Mouse (Mus musculus) liver, embryonic 11.5 days (tissue): Measurements from ENCODE around the gene Pithd1. TPM values are rescaled to one million over a fixed set of nuclear protein-coding genes. Genes with fewer than 3 reads are reported as not detected.

Experiments
- ATAC-seq: fragments of 200-750 bp; cut with Nextera tagmentation; replicated peaks from 2 replicates; pipeline ENCODE4 v1.8.0; 2017; ENCODE audit warnings: moderate number of reproducible peaks, mild to moderate bottlenecking, moderate TSS enrichment, moderate library complexity; ENCODE audit not compliant: low FRiP score
- DNase-seq: peaks from one replicate; pipeline ENCODE4 v3.0.0-alpha.2; 2017; ENCODE audit warnings: low spot score
- H3K27ac ChIP-seq: fragments of 300-500 bp; sonication (generic); 2 replicates; pipeline ENCODE4 v1.5.1; 2014; ENCODE audit warnings: mild to moderate bottlenecking, low read depth, low read length, control low read depth
- H3K27me3 ChIP-seq: fragments of 300-500 bp; sonication (generic); replicated peaks from 2 replicates; pipeline ENCODE4 v1.6.1; 2014; ENCODE audit warnings: low read length, mixed read lengths; ENCODE audit not compliant: control insufficient read depth, insufficient read depth
- H3K36me3 ChIP-seq: fragments of 300-500 bp; sonication (generic); 2 replicates; pipeline ENCODE4 v1.6.1; 2014; ENCODE audit warnings: mild to moderate bottlenecking, low read length, moderate library complexity, mixed read lengths; ENCODE audit not compliant: control insufficient read depth, insufficient read depth
- H3K4me1 ChIP-seq: fragments of 300-500 bp; sonication (generic); replicated peaks from 2 replicates; pipeline ENCODE4 v1.6.1; 2014; ENCODE audit warnings: low read length, mixed read lengths; ENCODE audit not compliant: control insufficient read depth, insufficient read depth
- H3K4me2 ChIP-seq: fragments of 300-500 bp; sonication (generic); 2 replicates; pipeline ENCODE4 v1.6.1; 2014; ENCODE audit warnings: mild to moderate bottlenecking, control low read depth, moderate library complexity
- H3K4me3 ChIP-seq: fragments of 300-500 bp; sonication (generic); 2 replicates; pipeline ENCODE4 v1.5.1; 2014; ENCODE audit warnings: low read depth, low read length, control low read depth
- H3K9ac ChIP-seq: fragments of 300-500 bp; sonication (generic); 2 replicates; pipeline ENCODE4 v1.6.1; 2014; ENCODE audit warnings: low read depth, low read length, control low read depth
- H3K9me3 ChIP-seq: fragments of 300-500 bp; sonication (generic); 2 replicates; pipeline ENCODE4 v1.6.1; 2016; ENCODE audit warnings: low read length, inconsistent platforms, mixed read lengths; ENCODE audit not compliant: control insufficient read depth
- WGBS: fragments of 180-500 bp; shearing (Covaris S2); extraction: QIAGEN DNeasy Blood & Tissue Kit; methylation state at CpG from one replicate; pipeline ENCODE4 v1.1.7; 2014; 5-methylcytosine and 5-hydroxymethylcytosine counted together
- polyA plus RNA-seq: library from polyadenylated mRNA; unstranded; fragments of >200 nt; fragmentation: Nextera tagmentation; extraction: Ambion mirVana; gene quantifications from 2 replicates; pipeline ENCODE4 v1.2.1, GENCODE M21; 2014

Gene Pithd1
- polyA plus RNA-seq, 1 experiment from 2014 or later, result 96.9 TPM

DNA sequence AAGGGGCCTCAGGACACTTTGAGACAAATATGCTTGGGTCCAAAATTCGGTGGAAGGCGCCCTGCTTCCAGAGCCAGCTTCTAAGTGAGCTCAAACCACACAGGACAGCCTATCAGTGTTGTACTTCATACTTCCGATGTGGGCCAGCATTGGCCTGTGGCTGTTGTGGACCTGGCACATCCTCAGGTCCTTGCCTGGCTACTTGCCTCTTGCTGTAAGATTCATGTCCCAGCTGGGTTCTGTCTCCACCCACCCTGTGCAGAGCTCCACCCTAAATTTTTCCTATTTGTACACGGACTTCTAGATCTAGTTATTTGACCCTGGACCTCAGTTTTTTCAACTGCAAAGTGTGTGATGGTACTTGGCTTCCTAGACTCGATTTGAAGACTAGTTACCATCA, 51.6 kb downstream of the Pithd1 start:
- H3K9ac ChIP-seq, result peak overlapping the region; percentile 17; the same call in 1 of the 2 replicates
- ATAC-seq (0 out of 2 replicates have a peak, but pooled peaks have one; percentile 29), DNase-seq (no peak)
- H3K9me3 ChIP-seq, result no peaks in the 10 kb centered on the region
- H3K4me2 ChIP-seq, result peak overlapping the region; percentile 44
- peaks cover 31% of the 10 kb centered on the region for H3K4me1 ChIP-seq
- H3K36me3 ChIP-seq, result no peaks in the 10 kb centered on the region; the same call in 1 of the 2 replicates
- peak overlapping the region; percentile 67 for H3K27ac ChIP-seq
- H3K4me3 ChIP-seq, result no peak overlapping the region
- no peaks in the 10 kb centered on the region for H3K27me3 ChIP-seq
- WGBS, result 48% methylated on average over 5 of the region's 5 CpGs

DNA sequence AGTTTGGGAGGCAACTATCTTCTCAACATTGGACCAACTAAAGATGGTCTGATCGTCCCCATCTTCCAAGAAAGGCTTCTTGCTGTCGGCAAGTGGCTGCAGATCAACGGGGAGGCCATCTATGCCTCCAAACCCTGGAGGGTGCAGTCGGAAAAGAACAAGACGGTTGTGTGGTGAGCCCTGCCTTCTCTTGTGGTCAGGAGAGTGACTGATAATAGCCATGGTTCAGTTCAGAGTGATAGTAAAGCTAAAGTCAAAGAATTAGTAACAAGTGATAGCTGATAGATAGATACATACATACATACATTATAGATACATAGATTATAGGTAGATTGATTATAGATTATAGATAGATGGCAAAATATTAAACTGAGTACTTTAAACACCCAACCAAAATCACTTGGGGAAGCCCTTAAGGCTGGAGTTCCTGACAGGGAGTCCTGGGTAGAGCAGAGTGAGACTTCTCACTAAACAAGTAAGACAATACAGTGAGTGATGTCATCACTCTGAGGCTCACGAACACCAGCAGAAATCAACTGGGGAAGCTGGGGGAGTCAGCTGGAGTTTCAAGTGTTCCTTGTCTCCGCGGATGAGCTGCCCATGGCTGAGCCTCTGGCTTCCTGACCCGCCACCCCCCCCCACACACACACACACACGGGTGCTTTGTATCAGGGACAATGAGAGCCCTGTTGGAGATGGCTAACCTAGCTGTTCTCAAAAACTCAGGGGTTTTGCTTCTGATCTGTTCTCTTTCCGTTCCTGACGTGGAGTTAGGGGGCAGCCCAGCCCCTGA, 52.2 kb downstream of the Pithd1 start:
- WGBS, result 34% methylated on average over 12 of the region's 12 CpGs
- Histone ChIP-seq H3K9me3 (no peaks in the 10 kb centered on the region), H3K4me3 (no peak overlapping the region), H3K27ac (peak overlapping the region; percentile 75), H3K27me3 (no peaks in the 10 kb centered on the region), H3K4me1 (peaks cover 31% of the 10 kb centered on the region), H3K9ac (peak overlapping the region; percentile 17; the same call in 1 of the 2 replicates), H3K4me2 (peak overlapping the region; percentile 44), H3K36me3 (no peaks in the 10 kb centered on the region; the same call in 1 of the 2 replicates)
- DNase-seq (no peak), ATAC-seq (peak; percentile 74)

DNA sequence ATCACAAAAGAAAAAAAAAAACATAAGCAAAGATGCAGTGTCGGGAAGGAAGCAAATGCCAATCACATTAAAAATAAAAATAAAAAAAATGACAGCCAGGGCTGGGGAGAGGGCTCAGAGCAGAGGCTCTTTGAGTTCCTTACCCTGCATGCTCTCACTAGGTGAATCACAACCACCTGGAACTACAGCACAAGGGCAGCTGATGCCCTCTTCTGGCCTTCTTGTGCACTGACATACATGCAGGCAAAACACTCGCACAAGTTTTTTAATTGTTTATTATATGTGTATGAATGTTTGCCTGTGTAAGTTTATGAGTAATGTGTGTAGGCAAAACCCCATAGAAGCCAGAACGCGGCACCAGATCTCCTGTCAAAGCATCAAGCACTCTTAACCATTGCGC, 55.2 kb downstream of the Pithd1 start:
- WGBS, result 65% methylated on average over 5 of the region's 5 CpGs
- Histone ChIP-seq H3K36me3 (no peaks in the 10 kb centered on the region; the same call in 1 of the 2 replicates), H3K4me1 (peaks cover 28% of the 10 kb centered on the region), H3K4me3 (no peak overlapping the region), H3K27ac (no peak overlapping the region), H3K9me3 (no peaks in the 10 kb centered on the region), H3K27me3 (no peaks in the 10 kb centered on the region), H3K4me2 (no peak overlapping the region), H3K9ac (no peak overlapping the region)
- DNase-seq, result no peak
- ATAC-seq, result no peak

DNA sequence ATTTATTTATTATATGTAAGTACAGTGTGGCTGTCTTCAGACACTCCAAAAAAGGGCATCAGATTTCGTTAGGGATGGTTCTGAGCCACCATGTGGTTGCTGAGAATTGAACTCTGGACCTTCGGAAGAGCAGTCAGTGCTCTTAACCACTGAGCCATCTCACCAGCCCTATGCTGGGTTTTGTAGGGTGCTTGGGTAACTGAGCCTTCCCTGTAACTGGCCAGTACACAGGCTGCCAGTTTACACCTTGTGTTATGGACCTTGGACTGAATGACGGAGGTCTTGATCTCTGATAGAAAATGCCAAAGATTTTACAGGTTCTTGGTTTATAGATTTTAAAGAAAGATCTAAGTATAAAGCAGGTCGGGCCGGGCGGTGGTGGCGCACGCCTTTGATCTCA, 56.8 kb downstream of the Pithd1 start:
- ATAC-seq (no peak), DNase-seq (no peak)
- peaks cover 18% of the 10 kb centered on the region for H3K4me1 ChIP-seq
- no peak overlapping the region for H3K4me2 ChIP-seq
- no peak overlapping the region for H3K27ac ChIP-seq
- H3K4me3 ChIP-seq, result no peak overlapping the region
- H3K9ac ChIP-seq, result no peak overlapping the region
- H3K36me3 ChIP-seq, result no peaks in the 10 kb centered on the region; the same call in 1 of the 2 replicates
- WGBS, result 91% methylated on average over 8 of the region's 8 CpGs
- no peaks in the 10 kb centered on the region for H3K27me3 ChIP-seq
- H3K9me3 ChIP-seq, result no peaks in the 10 kb centered on the region

DNA sequence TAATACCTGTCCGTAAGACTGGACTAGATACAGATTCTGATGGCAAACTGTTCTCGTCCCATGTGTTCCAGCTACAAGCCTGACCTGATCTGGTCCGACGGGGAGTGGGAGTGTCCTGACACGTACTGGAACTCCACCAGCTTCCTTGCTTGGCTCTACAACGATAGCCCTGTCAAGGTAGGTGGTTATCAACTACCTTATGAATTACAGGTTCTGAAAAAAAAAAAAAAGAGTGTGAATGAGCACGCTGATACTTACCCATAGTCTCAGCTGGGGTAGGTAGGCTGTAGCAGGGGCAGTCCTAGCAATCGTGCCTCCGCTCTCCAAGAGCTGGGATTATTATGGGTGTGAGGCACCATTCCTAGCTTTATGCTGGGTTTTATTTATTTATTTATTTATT, 57.2 kb downstream of the Pithd1 start:
- Histone ChIP-seq H3K27me3 (no peaks in the 10 kb centered on the region), H3K9ac (no peak overlapping the region), H3K9me3 (no peaks in the 10 kb centered on the region), H3K36me3 (no peaks in the 10 kb centered on the region; the same call in 1 of the 2 replicates), H3K27ac (no peak overlapping the region), H3K4me1 (peaks cover 15% of the 10 kb centered on the region), H3K4me3 (no peak overlapping the region), H3K4me2 (no peak overlapping the region)
- ATAC-seq, result no peak
- no peak for DNase-seq
- WGBS, result 81% methylated on average over 9 of the region's 9 CpGs

DNA sequence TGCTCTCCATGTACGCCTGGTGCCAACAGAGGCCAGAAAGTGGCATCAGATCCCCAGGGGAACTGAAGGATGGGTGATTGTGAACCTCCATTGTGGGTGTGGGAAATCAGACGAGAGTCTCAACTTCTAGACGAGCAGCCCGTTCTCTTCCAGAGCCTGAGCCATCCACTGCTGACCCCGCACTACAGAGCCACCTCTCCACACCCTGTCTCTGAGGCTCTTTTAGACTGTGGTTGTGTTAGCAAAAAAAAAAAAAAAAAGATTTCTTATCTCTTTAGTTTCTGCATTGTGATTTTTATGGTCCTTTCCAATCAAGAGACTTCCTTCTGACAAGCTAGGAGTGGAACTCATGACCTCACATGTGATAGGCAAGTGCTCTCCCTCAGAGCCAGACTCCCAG, 57.7 kb downstream of the Pithd1 start:
- Histone ChIP-seq H3K27ac (no peak overlapping the region), H3K36me3 (no peaks in the 10 kb centered on the region; the same call in 1 of the 2 replicates), H3K9ac (no peak overlapping the region), H3K4me3 (no peak overlapping the region), H3K27me3 (no peaks in the 10 kb centered on the region), H3K4me2 (no peak overlapping the region), H3K4me1 (peaks cover 11% of the 10 kb centered on the region), H3K9me3 (no peaks in the 10 kb centered on the region)
- DNase-seq (no peak), ATAC-seq (no peak)
- WGBS, result 85% methylated on average over 5 of the region's 5 CpGs

DNA sequence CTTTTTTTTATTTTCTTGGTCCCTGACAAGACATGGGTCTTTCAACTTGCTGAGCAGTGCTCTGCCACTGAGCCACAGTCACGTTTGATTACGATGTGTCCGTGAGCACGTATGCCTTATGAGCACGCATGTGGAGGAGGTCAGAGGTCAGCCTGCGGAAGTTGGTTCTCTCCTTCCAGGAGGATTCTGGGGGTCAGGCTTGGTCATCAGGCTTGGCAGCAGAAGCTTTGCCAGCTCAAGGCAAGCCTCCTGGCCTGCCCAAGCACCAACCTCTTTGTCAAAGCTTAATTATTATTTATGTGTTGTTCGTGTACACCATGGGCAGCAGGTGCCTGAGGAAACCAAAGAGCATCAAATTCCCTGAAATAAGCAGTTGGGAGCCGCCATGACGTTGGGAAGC, 58.7 kb downstream of the Pithd1 start:
- WGBS, result 90% methylated on average over 9 of the region's 9 CpGs
- Histone ChIP-seq H3K4me2 (no peak overlapping the region), H3K36me3 (no peaks in the 10 kb centered on the region; the same call in 1 of the 2 replicates), H3K9ac (no peak overlapping the region), H3K4me3 (no peak overlapping the region), H3K4me1 (peaks cover 5% of the 10 kb centered on the region; the same call in 1 of the 2 replicates), H3K9me3 (no peaks in the 10 kb centered on the region), H3K27me3 (no peaks in the 10 kb centered on the region), H3K27ac (no peak overlapping the region)
- no peak for DNase-seq
- ATAC-seq, result no peak

DNA sequence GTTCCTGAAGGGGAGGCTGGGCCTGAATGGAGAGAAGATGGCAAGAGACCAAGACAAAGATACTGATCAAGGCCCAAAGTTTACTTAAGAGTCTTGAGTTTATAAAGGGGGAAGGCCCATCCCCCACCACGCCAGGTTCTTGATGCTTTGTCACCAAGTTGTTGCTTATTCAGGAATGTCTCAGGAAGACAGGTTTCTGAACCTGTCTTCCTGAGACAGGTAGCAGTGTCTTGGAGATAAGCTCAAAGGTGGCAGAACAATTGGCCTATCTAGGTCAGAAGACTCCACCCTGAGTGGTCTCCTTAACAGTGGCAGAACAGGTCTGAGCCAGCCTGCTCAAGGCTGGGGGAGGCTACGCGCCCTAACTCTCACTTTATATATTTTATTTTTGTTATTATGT, 60.2 kb downstream of the Pithd1 start:
- DNase-seq (no peak), ATAC-seq (no peak)
- H3K9ac ChIP-seq, result no peak overlapping the region
- no peaks in the 10 kb centered on the region for H3K27me3 ChIP-seq
- no peak overlapping the region for H3K4me2 ChIP-seq
- WGBS, result 94% methylated on average over 3 of the region's 3 CpGs
- no peaks in the 10 kb centered on the region; the same call in 1 of the 2 replicates for H3K36me3 ChIP-seq
- H3K27ac ChIP-seq, result no peak overlapping the region
- H3K4me1 ChIP-seq, result peaks cover 7% of the 10 kb centered on the region
- no peaks in the 10 kb centered on the region for H3K9me3 ChIP-seq
- no peak overlapping the region for H3K4me3 ChIP-seq
